Mouse (Mus musculus) CD4-positive naive resting alpha-beta T cell, adult 76 days (primary cell): ENCODE results near the gene Abce1. TPM values are rescaled to one million over a fixed set of nuclear protein-coding genes. Genes with fewer than 3 reads are reported as not detected.

Source experiments
- total RNA-seq: library from RNA; stranded (reverse); gene quantifications from one replicate; pipeline ENCODE4 v1.2.4, GENCODE M21; 2023

Gene Abce1
- 66.5 TPM for total RNA-seq

GRCm38 (mm10) chr8:79711064-79711961, at the start of gene Abce1, which contains the start of gene Anapc10:
Gene Abce1, minus strand, starts transcription at chr8:79711740.
Gene Anapc10, plus strand, starts transcription at chr8:79711820.

GRCm38 (mm10) chr8:79639586-79640451, 71.7 kb downstream of the Abce1 start, which contains the start of gene Otud4:
Gene Otud4, plus strand, starts transcription at chr8:79639618.

Other genes starting within 250 kb of the Abce1 start
- gene Otud4, start 72.1 kb downstream of the Abce1 start, total RNA-seq = 65.7 TPM
- gene Anapc10, start 80 bp upstream of the Abce1 start, total RNA-seq = 5.7 TPM